Mouse (Mus musculus) embryonic stem cell, embryonic (primary cell): Measurements from ENCODE around the gene H2-DMa.

ENCODE experiments used
- CTCF ChIA-PET, 4 experiments: fragments of 300-600 bp in 2 of 4; fragments of 350-600 bp in 2 of 4; sonication (Branson Sonifier 250); formaldehyde crosslinking; loops; one replicate each; lab custom pipeline; 2022; ENCODE audit warnings: inconsistent platforms in 2 of 4; lab: Charles Lee
- POLR2A ChIA-PET, 4 experiments: fragments of 300-600 bp in 2 of 4; fragments of 350-600 bp in 2 of 4; sonication (Branson Sonifier 250); formaldehyde crosslinking; loops; one replicate each; lab custom pipeline; 2022; ENCODE audit warnings: antibody characterized with exemption in 4 of 4, inconsistent platforms in 1 of 4; lab: Charles Lee

H2-DMa gene

DNA sequence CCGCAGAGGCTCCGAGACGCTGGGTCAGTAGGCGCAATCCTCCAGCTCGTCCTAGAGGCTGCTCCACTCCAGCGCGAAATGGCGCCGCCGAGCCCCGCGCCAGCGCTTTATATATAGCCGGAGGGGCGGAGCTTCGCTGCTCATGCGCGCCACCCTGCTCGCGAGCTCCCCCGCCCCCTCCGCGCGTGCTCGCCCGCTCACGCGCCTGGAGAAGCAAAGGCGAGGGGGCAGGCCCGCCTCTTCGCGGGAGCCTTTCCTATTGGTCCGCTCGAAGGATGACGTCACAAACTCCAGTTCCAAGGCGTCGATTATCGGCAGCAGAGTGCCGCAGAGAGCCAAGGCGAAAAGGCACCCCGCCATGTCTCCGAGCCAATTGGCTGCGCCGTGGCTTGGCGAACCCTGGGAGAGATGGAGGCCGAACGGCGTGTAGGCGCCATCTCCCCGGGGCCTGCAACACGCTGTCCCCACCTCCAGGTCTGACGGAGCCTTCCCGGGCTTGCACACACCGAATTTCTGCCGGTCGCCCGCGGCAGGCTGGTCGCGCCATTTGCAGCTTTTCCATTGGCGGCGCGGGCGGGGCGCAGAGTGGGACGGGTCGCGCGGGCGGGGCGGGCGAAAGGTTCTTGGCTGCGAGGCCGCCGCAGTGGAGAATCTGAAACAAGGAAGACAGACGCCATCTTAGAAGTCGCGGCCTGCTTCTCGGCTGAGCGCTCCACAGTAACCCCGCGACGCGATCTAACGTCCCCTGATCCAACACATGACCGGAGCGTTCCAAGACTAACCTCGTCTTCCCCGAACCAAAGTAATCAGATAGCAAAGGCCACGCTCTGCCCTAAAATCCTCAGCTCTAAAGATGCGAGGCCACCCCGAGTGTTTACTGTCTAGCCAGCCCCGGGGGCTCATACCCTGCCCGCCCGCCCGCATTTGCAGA, at the start of gene H2-DMa:
H2-DMa (plus strand) TSS at position 293 of the 931 bp plus-strand sequence.
- ChIA-PET POLR2A (interaction anchor here (0.5 to 21.3 kb wide), 180 partner anchors 8 to 1706 kb away, joined by 3 to 604 read pairs (median 4); partner anchors contain the start of genes Rps18 (in 4 of the 4), Rxrb (in 4 of the 4), Slc39a7 (in 4 of the 4) and Vps52 (in 4 of the 4)), CTCF (interaction anchor here in 3 of 4 experiments (0.7 to 5.9 kb wide), 7 partner anchors 9 to 207 kb away, joined by 3 to 42 read pairs (median 6); no protein-coding TSS in a partner anchor)

DNA sequence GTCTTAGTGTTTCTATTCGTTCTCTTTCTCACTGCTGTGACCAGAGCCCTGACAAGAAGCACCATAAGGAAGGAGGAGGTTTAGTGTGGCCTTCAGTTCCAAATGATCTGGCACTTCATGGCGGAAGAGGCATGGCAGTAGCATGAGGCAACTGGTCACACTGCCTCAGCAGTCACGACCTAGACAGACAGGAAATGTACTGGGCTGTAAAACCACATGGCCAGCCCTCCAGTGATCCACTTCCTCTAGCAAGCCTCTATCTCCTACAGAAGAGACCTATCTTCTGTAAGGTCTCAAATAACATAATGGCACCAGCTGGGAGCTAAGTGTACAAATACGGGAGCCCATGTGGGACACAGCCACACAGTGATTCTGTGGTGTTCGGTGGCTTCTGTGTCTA, 47.2 kb upstream of the H2-DMa start:
- CTCF ChIA-PET: interaction anchor here in 3 of 4 experiments (0.5 to 1.2 kb wide), 3 partner anchors 10 to 33 kb away, joined by 3 read pairs; partner anchors contain the start of gene Col11a2 (in 1 of the 3)
- POLR2A ChIA-PET: interaction anchor here in 3 of 4 experiments (0.8 to 2.3 kb wide), 5 partner anchors 15 to 48 kb away, joined by 3 to 11 read pairs (median 3); partner anchors contain the start of genes H2-DMa (in 3 of the 3) and H2-Oa (in 1 of the 3)

DNA sequence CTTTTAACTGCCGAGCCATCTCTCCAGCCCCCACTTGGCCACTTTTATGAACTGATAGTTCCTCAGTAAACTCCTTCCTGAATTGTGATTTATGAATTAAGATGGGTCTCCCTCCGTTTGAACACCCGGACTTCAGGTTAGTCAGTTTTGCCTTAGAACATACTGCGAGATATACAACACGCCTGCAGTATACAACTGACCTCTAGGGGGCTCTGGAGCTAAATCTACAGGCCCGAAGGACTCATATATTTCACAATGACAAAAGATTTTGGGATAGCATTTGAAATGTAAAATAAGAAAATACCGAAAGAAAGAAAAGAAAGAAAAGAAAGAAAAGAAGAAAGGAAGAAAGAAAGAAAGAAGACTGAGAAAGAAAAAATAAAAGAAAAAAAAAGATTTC, 44.1 kb upstream of the H2-DMa start:
- CTCF ChIA-PET: interaction anchor here (0.5 to 5.3 kb wide), 48 partner anchors 9 to 1297 kb away, joined by 3 to 58 read pairs (median 4); partner anchors contain the start of genes H2-Oa (in 1 of the 4), Rxrb (in 1 of the 4) and Slc39a7 (in 1 of the 4)
- POLR2A ChIA-PET: interaction anchor here (0.5 to 1.9 kb wide), 15 partner anchors 9 to 131 kb away, joined by 3 to 7 read pairs (median 4); partner anchors contain the start of genes H2-DMa (in 1 of the 4), H2-DMb2 (in 1 of the 4), Rxrb (in 1 of the 4) and Slc39a7 (in 1 of the 4)

DNA sequence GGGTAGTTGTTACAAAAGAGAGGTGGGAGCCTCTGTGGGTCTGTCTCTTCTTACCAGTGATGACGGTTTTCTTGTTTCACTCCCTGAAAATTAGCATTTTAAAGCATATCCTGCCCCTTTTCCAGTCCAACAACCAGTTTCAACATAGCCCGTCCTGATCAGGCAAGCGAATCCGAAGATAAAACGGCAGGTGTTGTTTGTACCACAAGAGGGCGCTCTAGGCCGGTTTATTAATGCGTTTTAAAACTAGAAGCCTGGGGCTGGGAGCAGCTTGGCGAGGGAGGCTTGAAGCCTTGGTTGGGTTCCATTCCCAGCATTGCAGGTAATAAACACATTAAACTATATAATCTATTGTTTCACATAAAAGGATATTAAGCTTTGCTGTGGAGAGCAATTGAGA, 41.8 kb upstream of the H2-DMa start:
- POLR2A ChIA-PET: interaction anchor here (0.6 to 21.1 kb wide), 24 partner anchors 10 to 526 kb away, joined by 3 to 604 read pairs (median 4); partner anchors contain the start of genes H2-DMa (in 4 of the 4), Rps18 (in 2 of the 4), Vps52 (in 2 of the 4) and H2-Oa (in 1 of the 4)
- CTCF ChIA-PET: interaction anchor here (0.6 to 5.3 kb wide), 49 partner anchors 8 to 476 kb away, joined by 3 to 58 read pairs (median 4); partner anchors contain the start of genes Tap1 (in 2 of the 4), H2-Oa (in 1 of the 4) and Psmb9 (in 1 of the 4)

DNA sequence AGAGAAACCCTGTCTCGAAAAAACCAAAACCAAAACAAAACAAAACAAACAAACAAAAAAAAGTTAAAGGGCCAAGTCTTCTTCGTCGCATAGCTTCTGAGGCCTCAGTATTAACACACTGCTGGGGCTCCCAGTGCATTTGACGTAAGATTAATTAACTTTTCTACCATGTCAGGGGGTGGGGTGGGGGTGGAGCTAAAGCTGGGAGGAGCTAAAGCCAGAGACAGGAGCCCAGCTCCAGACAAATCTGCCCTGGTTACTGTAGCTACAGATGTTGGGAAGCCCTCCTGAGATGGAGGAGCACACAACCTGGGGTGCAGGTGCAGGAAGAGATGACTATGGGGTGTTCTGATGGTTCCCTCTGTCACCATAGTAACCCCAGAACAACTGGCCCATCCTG, 41.2 kb upstream of the H2-DMa start:
- POLR2A ChIA-PET: interaction anchor here (0.6 to 21.1 kb wide), 26 partner anchors 10 to 331 kb away, joined by 3 to 604 read pairs (median 4); partner anchors contain the start of genes H2-DMa (in 4 of the 4), Rps18 (in 2 of the 4), Rxrb (in 2 of the 4) and Slc39a7 (in 2 of the 4)
- CTCF ChIA-PET: interaction anchor here (0.6 to 5.3 kb wide), 50 partner anchors 8 to 1904 kb away, joined by 3 to 58 read pairs (median 4); partner anchors contain the start of genes Tap1 (in 2 of the 4), H2-Oa (in 1 of the 4) and Psmb9 (in 1 of the 4)

DNA sequence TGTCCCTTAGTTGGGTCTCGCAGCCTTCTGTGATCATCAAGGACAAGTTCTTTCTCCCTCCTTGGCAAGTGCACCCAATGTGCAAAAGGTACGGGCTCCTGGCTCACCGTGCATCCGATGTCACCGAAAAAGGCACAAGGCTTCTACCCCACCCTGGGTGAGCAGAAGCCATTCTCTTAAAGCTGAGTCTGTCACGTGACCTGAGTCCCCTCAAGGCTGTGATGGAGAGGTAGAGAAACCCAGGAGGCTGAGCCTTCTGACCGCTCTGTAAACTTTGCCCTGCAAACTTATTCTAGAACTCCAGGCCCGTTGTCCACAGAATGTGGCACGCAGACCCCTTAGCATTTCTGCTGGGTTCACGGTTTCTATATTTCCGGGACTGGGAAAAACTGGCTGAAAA, 40.3 kb upstream of the H2-DMa start:
- ChIA-PET POLR2A (interaction anchor here in 3 of 4 experiments (0.6 to 21.1 kb wide), 20 partner anchors 9 to 157 kb away, joined by 3 to 604 read pairs (median 5); partner anchors contain the start of genes H2-DMa (in 3 of the 3), Rps18 (in 2 of the 3), Vps52 (in 2 of the 3) and Col11a2 (in 1 of the 3)), CTCF (interaction anchor here (0.7 to 5.3 kb wide), 15 partner anchors 17 to 332 kb away, joined by 3 to 58 read pairs (median 5); no protein-coding TSS in a partner anchor)

DNA sequence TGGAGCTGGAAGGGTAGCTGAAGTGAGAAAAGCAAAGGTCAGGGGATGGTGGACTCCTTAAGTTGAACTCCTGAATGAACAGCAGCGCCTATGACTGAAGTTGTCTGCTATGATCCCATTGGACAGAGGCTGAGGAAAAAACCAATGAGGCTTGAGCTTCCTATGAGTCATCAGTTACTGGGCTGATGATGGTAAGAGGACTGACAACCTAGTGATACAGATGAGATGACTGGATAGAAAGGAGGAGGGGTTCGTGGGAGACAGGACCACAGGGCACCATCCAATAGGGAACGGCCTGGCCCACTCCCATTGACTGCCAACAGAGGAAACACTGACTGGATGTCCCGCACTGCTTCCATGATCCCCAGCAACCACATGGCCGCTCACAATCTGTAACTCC, 39.7 kb upstream of the H2-DMa start:
- POLR2A ChIA-PET: interaction anchor here (0.5 to 21.1 kb wide), 21 partner anchors 8 to 870 kb away, joined by 3 to 604 read pairs (median 5); partner anchors contain the start of genes H2-DMa (in 3 of the 4), Col11a2 (in 1 of the 4), H2-Oa (in 1 of the 4) and Rps18 (in 1 of the 4)
- CTCF ChIA-PET: interaction anchor here (0.7 to 5.3 kb wide), 14 partner anchors 16 to 565 kb away, joined by 3 to 58 read pairs (median 4); partner anchors contain the start of gene Fkbpl (in 1 of the 4)

DNA sequence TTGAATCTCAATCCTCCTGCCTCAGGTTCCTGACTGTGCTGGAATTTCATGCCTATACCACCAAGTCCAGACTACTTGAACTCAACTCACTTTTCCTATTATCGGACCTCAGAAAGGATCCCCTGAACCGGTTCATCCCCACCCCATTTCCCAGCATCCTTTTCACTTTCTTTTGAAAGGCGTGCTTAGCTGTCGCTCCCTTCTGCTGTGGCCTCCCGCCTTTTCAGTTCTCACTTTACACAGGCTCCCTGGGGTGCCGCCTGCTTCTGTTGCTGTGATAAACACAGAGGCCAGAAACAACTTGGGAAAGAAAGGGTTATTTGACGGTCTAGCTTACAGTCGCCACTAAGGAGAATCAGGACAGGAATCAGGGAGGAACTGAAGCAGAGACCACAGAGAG, 36.2 kb upstream of the H2-DMa start:
- ChIA-PET POLR2A (interaction anchor here in 3 of 4 experiments (0.6 to 21.1 kb wide), 9 partner anchors 11 to 533 kb away, joined by 3 to 604 read pairs (median 5); partner anchors contain the start of genes H2-DMa (in 2 of the 3), Rxrb (in 1 of the 3) and Slc39a7 (in 1 of the 3)), CTCF (interaction anchor here in 3 of 4 experiments (0.6 to 2.1 kb wide), 6 partner anchors 10 to 52 kb away, joined by 3 to 7 read pairs (median 4); no protein-coding TSS in a partner anchor)

DNA sequence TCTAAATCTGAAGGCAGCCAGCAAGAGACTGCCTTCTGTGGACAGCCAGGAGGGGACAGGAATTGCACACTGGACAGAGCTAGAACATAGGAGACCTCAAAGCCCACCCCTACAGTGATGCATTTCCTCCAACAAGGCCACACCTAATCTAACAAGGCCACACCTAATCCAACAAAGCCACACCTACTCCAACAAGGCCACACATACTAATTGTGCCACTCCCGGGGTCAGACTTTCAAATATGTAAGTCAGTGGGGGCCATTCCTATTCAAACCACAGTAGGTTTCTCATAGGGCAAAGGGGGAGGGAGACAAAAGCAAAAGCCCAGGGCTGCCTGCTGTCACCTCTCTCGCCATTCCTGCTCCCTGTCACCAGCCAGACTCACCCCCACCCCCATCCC, 32.0 kb upstream of the H2-DMa start:
- CTCF ChIA-PET: interaction anchor here in 3 of 4 experiments (0.5 to 1.5 kb wide), 6 partner anchors 14 to 637 kb away, joined by 3 to 4 read pairs (median 3); no protein-coding TSS in a partner anchor
- POLR2A ChIA-PET: interaction anchor here in 2 of 4 experiments (0.9 to 21.1 kb wide), 6 partner anchors 9 to 48 kb away, joined by 3 to 604 read pairs (median 7); partner anchors contain the start of gene H2-DMa (in 2 of the 2)

DNA sequence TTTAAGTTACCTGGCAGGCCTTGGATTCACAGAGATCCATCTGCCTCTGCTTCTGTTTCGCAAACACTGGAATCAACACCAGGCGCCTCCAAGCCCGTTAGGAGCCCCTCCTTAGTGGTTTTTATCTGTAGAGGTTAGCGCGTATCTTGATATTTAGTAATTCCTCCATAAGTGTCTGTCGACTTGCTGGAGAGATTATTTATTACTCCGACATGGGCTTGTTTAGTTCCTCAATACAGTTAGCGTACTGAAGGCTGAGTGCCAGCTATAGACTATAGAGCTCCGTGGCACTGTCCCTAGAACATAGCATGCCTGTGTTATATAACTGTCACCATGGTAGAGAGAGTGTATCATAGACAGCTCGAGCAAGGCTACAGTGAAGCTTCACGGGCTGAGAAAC, 31.2 kb upstream of the H2-DMa start:
- POLR2A ChIA-PET: interaction anchor here (0.6 to 21.1 kb wide), 14 partner anchors 8 to 1033 kb away, joined by 3 to 604 read pairs (median 3); partner anchors contain the start of genes H2-DMa (in 2 of the 4), Col11a2 (in 1 of the 4) and Gpank1 (in 1 of the 4)

DNA sequence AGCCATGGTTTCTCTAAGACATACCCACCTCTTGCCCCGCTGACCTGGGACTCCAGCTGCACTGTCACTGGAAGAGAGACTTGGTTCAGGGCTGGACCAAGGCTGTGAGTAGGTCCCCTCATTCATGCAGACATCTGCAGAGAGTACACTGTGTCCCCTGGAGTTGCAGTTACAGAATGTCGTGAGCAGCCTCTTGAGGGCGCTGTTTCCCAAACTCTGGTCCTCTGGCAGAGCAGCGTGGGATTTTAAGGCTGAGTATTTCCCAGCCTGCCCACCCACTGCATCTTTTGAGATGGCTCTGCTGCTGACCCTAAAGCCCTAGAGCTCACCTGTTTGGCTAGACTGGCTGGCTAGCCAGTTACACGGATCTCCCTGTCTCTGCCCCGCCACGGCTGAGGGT, 28.4 kb upstream of the H2-DMa start:
- ChIA-PET POLR2A (interaction anchor here in 2 of 4 experiments (8.4 to 21.1 kb wide), 2 partner anchors 21 to 25 kb away, joined by 199 to 604 read pairs; partner anchors contain the start of gene H2-DMa (in 2 of the 2)), CTCF (interaction anchor here in 2 of 4 experiments (0.9 to 2.0 kb wide), 5 partner anchors 11 to 48 kb away, joined by 3 to 9 read pairs (median 4); no protein-coding TSS in a partner anchor)

More for the DNA sequence above, 31.2 kb upstream of the H2-DMa start:
- CTCF ChIA-PET: interaction anchor here (0.5 to 1.5 kb wide), 11 partner anchors 11 to 841 kb away, joined by 3 to 9 read pairs (median 4); no protein-coding TSS in a partner anchor

DNA sequence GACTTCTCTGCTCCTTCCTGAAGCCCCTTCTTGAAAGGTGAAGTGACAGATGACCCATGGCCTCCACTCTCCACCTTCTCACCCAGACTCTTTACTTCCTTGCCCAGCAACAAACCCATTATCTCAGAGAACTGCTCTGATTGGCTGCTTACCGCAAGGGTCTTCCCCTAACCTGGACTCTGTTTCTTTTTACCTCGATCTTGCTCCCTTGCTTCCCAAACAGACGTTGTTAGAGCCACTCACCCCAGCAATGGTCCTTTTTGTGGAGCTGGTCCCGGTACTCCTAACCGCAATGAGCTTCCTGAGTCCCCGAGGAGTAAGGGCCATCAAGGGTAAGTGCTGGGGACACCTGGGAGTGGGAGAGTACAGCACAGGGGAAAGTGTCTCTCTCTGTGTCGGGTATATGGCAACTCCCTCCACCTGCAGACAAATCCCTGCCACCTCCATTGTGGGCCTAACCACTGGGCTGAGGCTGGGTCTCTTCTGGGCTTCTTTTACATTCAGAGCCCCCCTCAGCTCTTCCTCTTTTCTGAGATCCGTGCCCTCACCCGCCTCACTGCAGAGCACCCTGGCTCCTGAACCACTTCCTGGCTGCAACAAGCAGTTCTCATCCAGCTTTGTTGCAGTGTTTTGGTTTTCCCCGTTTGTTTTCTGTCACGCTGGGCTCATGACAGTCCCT, 27.0 kb upstream of the H2-DMa start, which contains the start of gene H2-Oa:
H2-Oa (plus strand) TSS at position 144 of the 679 bp plus-strand sequence.
- ChIA-PET CTCF (interaction anchor here in 3 of 4 experiments (0.5 to 4.5 kb wide), 9 partner anchors 9 to 348 kb away, joined by 3 to 37 read pairs (median 4); no protein-coding TSS in a partner anchor), POLR2A (interaction anchor here (0.9 to 21.1 kb wide), 13 partner anchors 11 to 332 kb away, joined by 3 to 604 read pairs (median 6); partner anchors contain the start of genes H2-DMa (in 3 of the 4), H2-Ke6 (in 1 of the 4), Psmb9 (in 1 of the 4) and Rab11b (in 1 of the 4))

DNA sequence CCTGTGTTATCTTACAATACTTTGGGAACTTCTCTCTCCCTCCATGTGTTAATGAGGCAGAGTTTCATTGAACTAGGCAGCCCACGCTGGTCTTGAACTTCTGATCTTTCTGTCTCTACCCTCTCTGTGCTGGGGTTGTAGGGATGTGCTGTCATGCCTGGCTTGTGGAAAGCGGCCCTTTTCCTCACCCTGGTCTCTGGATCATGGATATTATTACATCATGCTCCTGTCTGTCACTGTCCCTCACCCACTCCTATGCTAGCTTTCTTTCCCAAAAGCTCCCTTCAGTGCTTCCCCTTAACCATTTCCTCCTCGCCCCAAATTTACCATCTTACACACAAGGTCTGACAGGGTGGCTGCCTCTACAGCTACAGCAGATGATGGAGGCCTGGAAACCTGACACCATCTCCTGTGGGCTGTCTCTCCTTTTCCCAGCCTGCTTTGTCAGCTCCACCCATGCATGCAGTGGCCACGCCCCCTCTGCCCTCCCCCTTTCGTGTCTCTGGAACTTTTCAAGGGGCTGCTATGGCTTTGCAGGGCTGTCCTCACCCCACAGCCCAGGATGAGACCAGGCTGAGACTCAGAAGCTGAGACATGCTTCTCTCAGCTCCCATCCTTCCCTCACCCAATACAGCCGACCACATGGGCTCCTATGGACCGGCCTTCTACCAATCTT, 26.0 kb upstream of the H2-DMa start:
- CTCF ChIA-PET: interaction anchor here (0.5 to 4.5 kb wide), 21 partner anchors 8 to 464 kb away, joined by 3 to 37 read pairs (median 4); no protein-coding TSS in a partner anchor
- POLR2A ChIA-PET: interaction anchor here (0.5 to 21.1 kb wide), 37 partner anchors 8 to 333 kb away, joined by 3 to 604 read pairs (median 4); partner anchors contain the start of genes H2-DMa (in 4 of the 4), Psmb9 (in 2 of the 4), Rps18 (in 2 of the 4) and Tap1 (in 2 of the 4)

DNA sequence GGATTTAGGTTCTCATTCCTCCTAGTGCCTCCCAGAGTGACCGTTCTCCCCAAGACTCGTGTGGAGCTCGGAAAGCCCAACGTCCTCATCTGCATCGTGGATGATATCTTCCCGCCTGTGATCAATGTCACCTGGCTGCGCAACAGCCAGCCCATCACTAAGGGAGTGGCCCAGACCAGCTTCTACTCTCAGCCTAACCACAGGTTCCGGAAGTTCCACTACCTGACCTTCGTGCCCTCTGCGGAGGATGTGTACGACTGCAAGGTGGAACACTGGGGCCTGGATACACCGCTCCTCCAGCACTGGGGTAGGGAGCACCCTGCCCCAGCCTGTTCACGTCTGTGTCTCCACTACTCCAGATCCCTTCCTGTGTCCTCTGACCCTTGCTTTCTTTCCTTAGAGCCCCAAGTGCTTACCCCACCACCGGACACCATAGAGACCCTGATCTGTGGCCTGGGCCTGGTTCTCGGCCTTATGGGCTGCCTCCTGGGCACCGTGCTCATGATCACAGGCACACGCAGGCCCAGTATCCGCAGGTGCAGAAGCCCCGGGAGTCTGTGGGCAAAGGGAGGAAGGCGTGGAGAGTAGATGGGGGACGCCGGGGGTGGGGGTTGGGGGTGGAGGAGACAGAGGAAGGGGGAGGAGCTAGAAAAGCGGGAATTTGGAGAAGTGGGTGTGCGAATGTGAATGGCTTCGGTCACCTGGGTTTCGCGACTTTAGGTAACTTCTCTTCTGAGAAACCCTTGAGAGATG, 24.9 kb upstream of the H2-DMa start:
- ChIA-PET CTCF (interaction anchor here (0.6 to 4.5 kb wide), 12 partner anchors 7 to 76 kb away, joined by 3 to 37 read pairs (median 4); no protein-coding TSS in a partner anchor), POLR2A (interaction anchor here (0.6 to 21.1 kb wide), 32 partner anchors 9 to 277 kb away, joined by 3 to 604 read pairs (median 4); partner anchors contain the start of genes H2-DMa (in 3 of the 4), Rps18 (in 2 of the 4), Vps52 (in 2 of the 4) and Daxx (in 1 of the 4))
